Mouse (Mus musculus): Measurements from ENCODE around the gene Fen1.

DNA sequence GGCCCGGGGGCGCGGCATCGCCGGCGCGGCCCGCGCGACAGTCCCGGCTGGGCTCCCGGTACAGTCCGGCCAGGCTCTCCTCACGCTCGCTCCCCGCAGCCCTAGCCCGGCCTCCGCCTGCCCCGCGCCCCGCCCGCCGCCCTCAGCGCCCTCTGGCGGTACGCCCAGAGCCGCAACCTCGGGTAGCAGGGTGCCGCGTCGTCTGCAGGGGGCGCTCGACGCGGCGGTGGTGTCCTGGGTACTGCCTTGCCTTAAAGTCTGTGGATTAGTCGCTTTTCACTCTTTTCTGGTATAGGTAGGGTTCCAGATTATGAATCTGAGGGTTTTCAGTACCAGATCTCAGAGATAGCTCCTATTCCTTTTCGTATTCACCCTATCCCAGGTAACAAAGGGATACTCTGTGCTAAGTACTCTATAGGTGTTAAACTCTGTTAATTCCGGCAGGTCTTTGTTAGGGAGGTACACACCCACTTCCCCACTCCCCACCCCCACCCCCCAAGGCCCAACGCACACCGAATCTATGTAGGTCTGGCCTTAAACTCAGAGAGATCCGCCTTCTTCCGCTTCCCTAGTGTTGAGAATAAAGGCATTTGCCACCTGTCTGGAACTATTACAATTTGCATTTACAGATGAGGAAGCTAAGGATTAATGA lies 36.8 kb upstream of the Fen1 start, which contains the start of gene Myrf:
- TF ChIP-seq CTCF (IDR thresholded peaks at IDR 0.05; ENCODE audit: insufficient read depth, low read length) (peak; percentile 69), POLR2A (IDR thresholded peaks at IDR 0.05; ENCODE audit: borderline replicate concordance, extremely low read depth, low read depth, low read length) (no peak)

Data from lung, adult 2 months (tissue).